8 mouse cellular contexts compared by ENCODE assay signal in genomic region chrX:170009801-170010221, GRCm38 (mm10). TPM values are rescaled to one million over a fixed set of nuclear protein-coding genes. Genes with fewer than 3 reads are reported as not detected.
DNase-seq lines count a peak whose midpoint lies in the region; ATAC-seq and TF ChIP-seq lines count a peak whose summit lies in the region.
"Not testable (repeated sequence)": the region's sequence is repeated elsewhere in the genome, so short reads cannot be mapped to it uniquely, and the experiment has no call there.

No protein-coding gene starts in this region.

- not testable (repeated sequence) for H3K4me1 ChIP-seq in heart, embryonic 14.5 days (ENCODE audit: control insufficient read depth in 2 of 2, insufficient read depth in 2 of 2, low read length in 2 of 2); liver, embryonic 11.5 days (replicated peaks; ENCODE audit: control insufficient read depth, insufficient read depth, low read length)

- WGBS in heart, embryonic 14.5 days = 55% methylated on average over 25 of the region's 25 CpGs
- 56% methylated on average over 25 of the region's 25 CpGs for WGBS in liver, embryonic 11.5 days

- peak; percentile 96 for ATAC-seq in heart, embryonic 14.5 days (ENCODE audit: insufficient number of reproducible peaks, insufficient read depth, low FRiP score, low read depth)
- ATAC-seq in liver, embryonic 11.5 days (replicated peaks; ENCODE audit: low FRiP score) = peak; percentile 95

- H3K9me3 ChIP-seq in heart, embryonic 14.5 days (ENCODE audit: control insufficient read depth, low read length) = peaks cover 48% of the 10 kb centered on the region
- H3K9me3 ChIP-seq in liver, embryonic 11.5 days (ENCODE audit: control insufficient read depth, low read length) = peaks cover 37% of the 10 kb centered on the region

- peak overlapping the region; percentile 1 for H3ac ChIP-seq in myocyte (ENCODE audit: control insufficient read depth, insufficient read length)

- peak overlapping the region in 1 of 2 experiments; percentile 82; a peak in 2 of 4 replicates for H3K27ac ChIP-seq in heart, embryonic 14.5 days (replicated peaks in 1 of 2; ENCODE audit: control insufficient read depth in 1 of 2, insufficient read depth in 1 of 2, low read depth in 2 of 2, low read length in 2 of 2)
- peak overlapping the region; percentile 81 for H3K27ac ChIP-seq in liver, embryonic 11.5 days (ENCODE audit: low read depth, low read length)

- H3K36me3 ChIP-seq in heart, embryonic 14.5 days (ENCODE audit: control insufficient read depth, insufficient read depth, low read length) = peaks cover 26% of the 10 kb centered on the region
- H3K36me3 ChIP-seq in liver, embryonic 11.5 days (ENCODE audit: control insufficient read depth, insufficient read depth, low read length) = peaks cover 19% of the 10 kb centered on the region
- H3K36me3 ChIP-seq in myocyte (ENCODE audit: control insufficient read depth, insufficient read depth) = not testable (repeated sequence)
- H3K36me3 ChIP-seq in splenic B cell, adult 2 months (ENCODE audit: control insufficient read depth, insufficient read depth, low read length, poor library complexity, severe bottlenecking) = peaks cover 10% of the 10 kb centered on the region

- H3K79me2 ChIP-seq in myocyte (ENCODE audit: control insufficient read depth, insufficient read depth) = not testable (repeated sequence)

- peak; percentile 100 for DNase-seq in CD8-positive naive resting alpha-beta T cell, adult 2 months (ENCODE audit: low read depth in 2 of 2, low spot score in 2 of 2)
- peak; percentile 100 for DNase-seq in c-Kit-positive CD71-negative TER-119-negative erythroid progenitor cells, embryonic 14.5 days (ENCODE audit: low read depth)
- DNase-seq in fibroblast of lung, adult 2 months (ENCODE audit: low read depth) = peak; percentile 100
- DNase-seq in kidney, postnatal 10 days = peak; percentile 100
- DNase-seq in liver, embryonic 11.5 days (ENCODE audit: low spot score) = not testable (repeated sequence)
- peak; percentile 100 for DNase-seq in splenic B cell, adult 2 months (ENCODE audit: low read depth, low spot score)

- peak overlapping the region; percentile 77 for H3K9ac ChIP-seq in heart, embryonic 14.5 days (ENCODE audit: low read length)
- H3K9ac ChIP-seq in liver, embryonic 11.5 days (ENCODE audit: low read depth, low read length) = peak overlapping the region; percentile 82

- H3K4me2 ChIP-seq in heart, embryonic 14.5 days (ENCODE audit: low read length); liver, embryonic 11.5 days: not testable (repeated sequence)
- H3K4me2 ChIP-seq in myocyte (ENCODE audit: low read depth) = peak overlapping the region; percentile 4

- not testable (repeated sequence) for TF ChIP-seq POLR2A in myocyte (IDR thresholded peaks at IDR 0.05; ENCODE audit: insufficient read length, low read depth)

- H3K27me3 ChIP-seq in heart, embryonic 14.5 days (ENCODE audit: control insufficient read depth, insufficient read depth, low read length); liver, embryonic 11.5 days (replicated peaks; ENCODE audit: control insufficient read depth, insufficient read depth, low read length); myocyte (ENCODE audit: control insufficient read depth, insufficient read depth, insufficient read length); splenic B cell, adult 2 months (ENCODE audit: control insufficient read depth, insufficient read depth, low read length, poor library complexity, severe bottlenecking): not testable (repeated sequence)

- peak overlapping the region; percentile 57 to 59 for H3K4me3 ChIP-seq in heart, embryonic 14.5 days (ENCODE audit: control insufficient read depth in 1 of 2, insufficient read depth in 1 of 2, low read depth in 1 of 2, low read length in 2 of 2)
- peak overlapping the region; percentile 63 for H3K4me3 ChIP-seq in liver, embryonic 11.5 days (ENCODE audit: low read depth, low read length)
- peak overlapping the region; percentile 24 for H3K4me3 ChIP-seq in myocyte

TF ChIP-seq in myocyte, 11 proteins besides CTCF, POLR2A, EP300 and RAD21:
- peak; percentile 75 for TF ChIP-seq E2F4 (IDR thresholded peaks at IDR 0.05; ENCODE audit: insufficient read depth)

RNA-seq across cellular contexts. Expression of gene Gm21887, which starts 0.4 kb away (rescaled TPM):
- polyA plus RNA-seq in heart, embryonic 14.5 days (2014; fragmentation: Nextera tagmentation; extraction: Ambion mirVana) = 181 and 228 TPM in 2 replicates
- polyA plus RNA-seq in liver, embryonic 11.5 days (2014; fragmentation: Nextera tagmentation; extraction: Ambion mirVana) = 217 and 306 TPM in 2 replicates
- 39.8 TPM for polyA plus RNA-seq in myocyte (2012; fragmentation: generic; extraction: Trizol)
